Mouse (Mus musculus) cortical plate, adult 2 months (tissue): ENCODE results near the gene Aif1l. TPM values are rescaled to one million over a fixed set of nuclear protein-coding genes. Genes with fewer than 3 reads are reported as not detected.

Experiments used
- H3K27ac ChIP-seq: fragments of 200-500 bp; 2 replicates; pipeline ENCODE4 v1.5.1; 2012; ENCODE audit warnings: low read length, control low read depth, inconsistent platforms; ENCODE audit not compliant: insufficient read depth
- H3K4me1 ChIP-seq: fragments of 200-500 bp; 2 replicates; pipeline ENCODE4 v1.6.1; 2011; ENCODE audit warnings: low read length; ENCODE audit not compliant: control insufficient read depth, insufficient read depth
- H3K4me3 ChIP-seq: fragments of 200-500 bp; 2 replicates; pipeline ENCODE4 v1.5.1; 2011; ENCODE audit warnings: mild to moderate bottlenecking, low read length, control low read depth; ENCODE audit not compliant: insufficient read depth
- CTCF ChIP-seq: fragments of 200-500 bp; IDR thresholded peaks from 2 replicates; pipeline ENCODE4 v1.5.1; 2011; ENCODE audit warnings: mild to moderate bottlenecking, control low read depth, low read length; ENCODE audit not compliant: insufficient read depth; ENCODE audit errors: extremely low read depth
- POLR2A ChIP-seq: fragments of 200-500 bp; IDR thresholded peaks from 2 replicates; pipeline ENCODE4 v1.6.1; 2011; ENCODE audit warnings: mild to moderate bottlenecking, low read length, control low read depth; ENCODE audit not compliant: insufficient read depth; ENCODE audit errors: extremely low read depth
- polyA plus RNA-seq: library from polyadenylated mRNA; depleted of rRNA; stranded (reverse); fragments of >200 nt; gene quantifications from 2 replicates; pipeline ENCODE4 v1.2.3, GENCODE M21; 2012

The Aif1l gene
- polyA plus RNA-seq, 1 experiment, result 10.1 TPM

DNA sequence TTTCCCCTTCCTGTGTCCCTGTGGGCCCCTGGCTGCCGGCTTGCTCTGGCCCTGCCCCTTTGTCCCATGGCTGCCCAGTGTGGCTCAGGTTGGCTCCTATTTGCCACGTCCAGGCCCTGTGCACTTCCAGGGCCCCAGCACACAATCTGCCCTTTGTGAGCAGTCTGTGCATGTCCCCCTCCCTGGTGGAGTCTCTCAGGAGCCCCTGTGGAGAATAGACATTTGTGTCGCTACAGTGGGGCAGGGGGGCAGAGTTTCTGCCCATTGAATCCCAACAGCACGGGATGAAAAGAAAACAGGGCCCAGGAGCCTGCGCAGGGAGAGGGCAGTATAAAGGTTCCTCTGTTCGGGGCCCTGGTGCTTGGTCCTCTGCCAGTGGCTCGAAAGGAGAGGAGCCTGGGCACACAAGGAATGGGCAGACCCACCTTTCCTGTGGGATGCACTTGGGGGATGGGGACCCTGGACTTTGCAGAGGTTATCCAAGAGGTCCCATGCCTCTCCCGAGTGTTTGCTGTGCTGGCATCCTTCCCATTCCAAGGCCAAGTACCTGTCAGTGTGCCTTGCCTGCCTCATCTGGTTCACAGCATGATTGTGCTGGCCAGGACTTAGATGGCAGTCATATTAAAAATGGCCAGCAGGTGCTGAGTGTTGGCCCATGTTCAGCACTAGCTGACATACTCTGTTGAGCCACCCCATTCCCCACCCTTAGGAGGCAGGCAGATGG lies 12.7 kb downstream of the Aif1l start:
- Histone ChIP-seq H3K27ac (peak overlapping the region; percentile 91), H3K4me3 (no peak overlapping the region), H3K4me1 (no peaks in the 10 kb centered on the region; the same call in 1 of the 2 replicates)
- TF ChIP-seq POLR2A (no peak), CTCF (no peak)

- TF ChIP-seq POLR2A (no peak), CTCF (no peak)
- no peak overlapping the region for H3K4me3 ChIP-seq
- peak overlapping the region; percentile 60 for H3K27ac ChIP-seq
Measured at GRCm38 (mm10) chr2:31963491-31963890, 13.6 kb downstream of the Aif1l start.

DNA sequence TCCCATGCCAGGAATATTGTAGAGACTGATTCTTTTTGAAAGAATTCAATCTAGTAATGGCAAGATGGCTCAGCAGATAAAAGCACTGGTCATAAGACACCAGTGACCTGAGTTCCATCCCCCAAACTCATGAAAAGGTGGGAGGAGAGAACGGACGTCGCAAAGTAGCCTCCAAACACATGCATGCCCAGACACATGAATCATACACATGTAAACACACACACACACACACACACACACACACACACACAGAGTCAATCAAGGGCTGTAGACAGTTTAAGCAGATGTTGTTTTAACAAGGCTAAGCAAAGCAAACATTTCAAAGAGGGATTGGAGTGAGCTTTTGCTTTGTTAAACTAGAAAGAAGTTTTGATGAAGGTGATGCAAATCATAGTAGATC lies 14.3 kb downstream of the Aif1l start:
- Histone ChIP-seq H3K4me1 (no peaks in the 10 kb centered on the region; the same call in 1 of the 2 replicates), H3K4me3 (no peak overlapping the region), H3K27ac (no peak overlapping the region)
- TF ChIP-seq CTCF (no peak), POLR2A (no peak)

More at GRCm38 (mm10) chr2:31963491-31963890, 13.6 kb downstream of the Aif1l start:
- no peaks in the 10 kb centered on the region; the same call in 1 of the 2 replicates for H3K4me1 ChIP-seq

DNA sequence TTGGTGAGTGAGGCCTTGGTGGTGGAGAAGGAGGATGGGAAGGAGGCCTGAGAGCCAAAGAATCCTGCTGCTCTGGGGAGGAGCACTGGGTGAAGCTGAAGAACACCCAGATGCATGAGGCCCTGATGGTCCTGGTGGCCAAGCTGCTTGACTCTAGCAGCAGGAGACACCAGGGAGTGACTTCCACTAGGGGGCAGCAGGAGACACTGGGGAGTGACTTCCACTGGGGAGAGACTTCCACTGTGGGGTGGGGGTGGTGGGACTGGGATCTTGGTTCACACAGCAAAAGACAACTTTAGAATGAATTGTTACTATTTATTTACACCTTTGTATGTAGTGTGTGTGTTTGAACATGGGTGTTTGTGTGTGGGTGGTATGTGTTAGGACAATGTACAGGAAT lies 15.2 kb downstream of the Aif1l start:
- H3K27ac ChIP-seq, result no peak overlapping the region
- H3K4me1 ChIP-seq, result no peaks in the 10 kb centered on the region; the same call in 1 of the 2 replicates
- H3K4me3 ChIP-seq, result no peak overlapping the region
- TF ChIP-seq POLR2A, result no peak
- peak; percentile 37 for TF ChIP-seq CTCF

DNA sequence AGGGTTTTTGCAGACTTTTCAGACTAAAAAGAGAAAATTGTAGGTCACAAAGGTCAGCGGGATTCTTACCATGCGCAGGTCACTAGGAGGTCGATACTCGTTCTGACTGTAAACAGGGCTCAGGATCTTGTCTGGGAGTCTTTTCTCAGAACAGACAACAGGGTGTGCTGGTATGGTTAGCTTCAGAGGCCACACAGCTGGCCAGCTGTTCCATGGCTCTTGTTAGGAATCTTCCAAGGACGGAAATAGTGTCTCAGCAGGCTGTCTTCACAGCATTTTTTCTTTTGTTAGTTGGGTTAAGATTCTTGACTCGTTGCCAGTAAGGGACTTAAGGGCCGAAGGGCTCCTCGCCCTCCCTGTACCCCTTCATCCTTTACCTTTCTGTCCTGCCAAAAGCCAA lies 16.9 kb downstream of the Aif1l start:
- no peaks in the 10 kb centered on the region; the same call in 1 of the 2 replicates for H3K4me1 ChIP-seq
- no peak for TF ChIP-seq CTCF
- TF ChIP-seq POLR2A, result no peak
- no peak overlapping the region for H3K27ac ChIP-seq
- H3K4me3 ChIP-seq, result no peak overlapping the region

DNA sequence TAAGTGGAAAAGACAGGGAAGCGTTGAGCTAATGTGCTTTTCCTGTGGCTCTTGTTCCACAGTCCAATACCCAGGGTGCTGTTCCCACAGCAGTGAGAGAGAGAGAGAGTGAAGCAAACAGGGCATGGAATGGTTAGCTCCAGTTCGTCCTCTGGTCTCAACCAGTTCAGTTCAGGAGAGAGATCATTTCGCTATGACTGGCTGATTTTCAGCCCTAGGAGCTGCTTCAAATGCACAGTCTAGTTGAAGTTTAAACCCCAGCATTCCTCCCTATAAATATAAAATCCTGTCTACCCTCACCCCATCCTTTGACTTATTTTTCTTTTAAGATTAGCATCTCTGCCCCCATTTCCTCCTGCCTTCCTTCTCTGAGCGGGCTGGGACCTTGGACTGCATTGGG lies 22.6 kb downstream of the Aif1l start:
- TF ChIP-seq CTCF, result no peak
- TF ChIP-seq POLR2A, result no peak
- H3K27ac ChIP-seq, result no peak overlapping the region
- H3K4me1 ChIP-seq, result peaks cover 4% of the 10 kb centered on the region
- H3K4me3 ChIP-seq, result no peak overlapping the region

DNA sequence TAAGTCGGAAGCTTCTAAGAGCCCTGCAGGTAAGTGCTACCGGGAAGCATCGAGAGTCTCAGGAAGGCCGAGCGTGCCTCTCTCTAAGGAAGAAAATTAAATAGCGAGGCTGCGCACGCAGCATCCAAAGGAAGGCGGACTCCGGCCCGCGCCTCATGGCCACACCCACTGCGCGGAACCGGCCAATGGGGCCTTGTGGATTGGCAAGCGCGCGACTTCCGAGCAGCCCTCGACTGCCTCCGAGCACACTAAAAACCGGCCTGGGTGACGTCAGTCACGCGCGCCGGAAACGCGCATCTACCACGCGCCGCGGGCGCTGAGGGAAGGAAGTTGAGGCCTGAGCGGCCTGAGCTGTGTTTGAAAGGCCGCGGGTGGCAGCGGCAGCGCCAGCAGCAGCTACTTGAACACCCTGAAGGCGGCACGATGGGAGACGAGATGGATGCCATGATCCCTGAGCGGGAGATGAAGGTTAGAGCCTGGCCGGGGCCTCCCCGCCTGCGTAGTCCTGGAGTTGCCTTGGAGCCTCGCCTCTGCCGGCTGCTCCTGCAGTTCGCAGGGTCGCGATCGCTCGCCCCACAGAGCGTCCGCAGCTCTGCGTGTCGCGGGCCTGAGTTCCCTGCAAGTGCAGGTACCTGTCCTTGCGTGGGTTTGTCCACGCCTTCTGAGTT lies 24.3 kb downstream of the Aif1l start, which contains the start of gene Nup214:
Gene Nup214 (plus strand): TSS at position 296 of the 668 bp plus-strand sequence.
- H3K4me3 ChIP-seq, result peak within 1 kb of the TSS; percentile 84
- H3K4me1 ChIP-seq, result peaks cover 4% of the 10 kb centered on the region
- no peak within 1 kb of the TSS for H3K27ac ChIP-seq
- TF ChIP-seq CTCF, result no peak
- TF ChIP-seq POLR2A, result peak; percentile 78

DNA sequence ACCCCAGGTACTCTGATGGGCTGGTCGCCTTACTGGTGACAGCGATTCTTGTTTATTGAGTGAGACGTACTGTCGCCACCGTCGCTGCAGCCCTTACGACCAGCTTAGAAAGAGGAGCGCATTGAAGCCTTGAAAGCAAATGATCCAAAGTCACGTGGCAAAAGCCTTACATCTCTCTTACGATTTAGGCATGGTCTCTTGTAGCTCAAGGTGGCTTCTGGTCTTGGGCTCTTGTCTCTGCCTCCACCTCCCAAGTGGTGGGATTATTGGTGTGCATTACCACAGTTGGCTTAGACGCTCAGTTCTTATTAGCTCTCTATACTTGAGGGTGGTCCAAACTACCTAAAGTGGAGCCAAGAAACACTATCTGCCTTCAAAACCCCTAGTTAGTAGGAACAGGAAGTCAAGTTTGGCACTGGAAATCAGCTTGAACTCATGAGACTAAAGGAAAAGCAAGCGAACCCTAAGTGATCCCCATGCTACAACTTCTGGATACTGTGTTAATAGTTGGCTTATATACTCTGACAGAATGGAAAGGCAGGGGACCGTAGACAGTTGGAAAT lies 25.0 kb downstream of the Aif1l start:
- H3K27ac ChIP-seq, result no peak overlapping the region
- no peak for TF ChIP-seq CTCF
- TF ChIP-seq POLR2A, result no peak

GRCm38 (mm10) chr2:31987774-31988173 lies 37.8 kb downstream of the Aif1l start:
- Histone ChIP-seq H3K4me1 (no peaks in the 10 kb centered on the region), H3K4me3 (no peak overlapping the region), H3K27ac (no peak overlapping the region)
- TF ChIP-seq CTCF, result no peak
- no peak for TF ChIP-seq POLR2A

More for the DNA sequence above, 25.0 kb downstream of the Aif1l start:
- Histone ChIP-seq H3K4me1 (peaks cover 4% of the 10 kb centered on the region), H3K4me3 (peak overlapping the region; percentile 84)
